Mouse (Mus musculus) adrenal gland, postnatal 36 days (tissue): ENCODE measurements around the gene Gm20388. TPM values are rescaled to one million over a fixed set of nuclear protein-coding genes. Genes with fewer than 3 reads are reported as not detected.

Source experiments
- DNase-seq, 2 experiments: peaks; one replicate each; pipeline ENCODE4 v3.0.0; 2021; ENCODE audit warnings: mixed read lengths in 1 of 2
- total RNA-seq, 2 experiments: library from RNA; stranded (reverse); gene quantifications; 2 replicates each; pipeline ENCODE4 v1.2.3; 2021

Gene Gm20388
- total RNA-seq, 2 experiments from 2014 or later: 2.4 to 7.4 TPM

DNA sequence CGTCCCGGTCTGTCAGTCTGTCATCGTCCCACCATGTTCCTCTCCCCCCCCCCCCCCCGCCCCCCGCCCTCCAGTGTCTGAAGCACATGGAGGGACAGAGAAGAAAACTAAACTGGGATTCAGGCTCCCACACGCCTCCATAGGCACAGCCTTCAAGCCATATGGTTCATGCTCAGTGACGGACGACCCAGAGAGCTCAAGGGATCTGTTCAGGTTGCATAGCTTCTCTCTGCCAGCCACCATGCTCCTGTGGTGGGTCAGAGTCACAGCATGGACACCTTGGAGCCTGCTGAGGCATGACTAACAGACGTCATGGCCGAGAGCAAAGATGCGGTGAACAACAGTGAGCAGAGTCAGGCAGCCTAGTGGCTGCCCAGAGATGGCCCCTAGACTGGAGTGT is 504.8 kb downstream of the Gm20388 start:
- no peak for DNase-seq

DNA sequence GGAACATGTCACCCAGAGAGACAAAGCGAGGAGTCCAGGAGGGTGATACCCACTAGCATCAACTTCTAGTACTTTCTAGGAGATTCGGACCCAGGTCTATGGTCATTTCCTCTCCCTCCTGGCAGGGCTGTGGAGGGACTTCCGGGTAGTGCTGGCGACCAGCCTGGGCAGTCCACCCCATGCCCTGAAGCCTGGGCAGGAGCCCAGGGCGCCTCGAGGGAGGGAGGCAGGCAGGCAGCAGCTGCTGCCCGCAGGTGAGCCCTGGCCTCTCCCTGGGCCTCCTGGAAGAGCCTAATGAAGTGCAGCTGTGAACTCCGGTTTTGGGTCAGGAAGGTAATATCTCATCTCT is 505.5 kb downstream of the Gm20388 start:
- DNase-seq: peak in 1 of 2 experiments; percentile 45

DNA sequence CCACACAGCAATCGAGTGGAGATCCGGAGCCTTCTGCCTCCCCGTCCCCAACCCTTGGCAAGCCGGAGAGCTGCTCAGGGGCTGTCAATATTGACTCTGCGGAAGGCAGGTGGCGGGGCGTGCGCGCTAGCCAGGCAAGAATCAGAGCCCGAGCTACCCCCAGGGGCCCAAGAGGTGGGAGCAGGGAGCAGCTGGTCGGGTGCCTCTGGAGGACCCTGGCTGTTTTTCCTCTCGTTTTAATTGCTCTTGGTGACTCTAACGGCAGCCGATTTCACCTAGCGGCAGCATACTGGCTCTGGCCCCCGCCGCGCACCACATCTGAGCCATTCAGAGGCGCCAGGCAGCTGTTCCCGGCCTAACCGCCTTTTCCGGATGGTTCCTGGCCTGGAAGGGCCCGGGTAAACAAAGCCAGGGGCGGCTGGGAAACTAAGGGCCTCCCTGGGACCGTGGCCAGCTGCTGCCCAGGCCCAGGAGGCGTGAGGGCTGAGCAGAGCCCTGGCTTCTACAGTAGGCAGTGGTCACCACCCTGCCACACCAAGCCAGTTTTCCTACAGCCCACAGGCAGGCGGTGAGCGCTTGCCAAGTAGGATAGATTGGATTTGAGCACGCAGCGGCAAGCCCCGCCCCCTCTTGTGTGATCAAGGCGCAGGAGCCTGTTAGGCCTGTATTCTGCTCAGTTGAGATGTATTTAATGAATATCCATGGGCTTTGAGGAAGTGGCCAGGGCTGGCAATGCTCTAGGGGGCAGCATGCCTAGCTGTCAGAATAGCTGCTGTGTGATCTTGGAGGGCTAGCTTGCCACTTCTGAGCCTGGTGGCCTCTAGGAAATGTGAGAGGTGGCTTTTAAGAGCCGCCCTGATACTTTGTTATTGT is 506.1 kb downstream of the Gm20388 start:
- peak; percentile 67 to 79 for DNase-seq

DNA sequence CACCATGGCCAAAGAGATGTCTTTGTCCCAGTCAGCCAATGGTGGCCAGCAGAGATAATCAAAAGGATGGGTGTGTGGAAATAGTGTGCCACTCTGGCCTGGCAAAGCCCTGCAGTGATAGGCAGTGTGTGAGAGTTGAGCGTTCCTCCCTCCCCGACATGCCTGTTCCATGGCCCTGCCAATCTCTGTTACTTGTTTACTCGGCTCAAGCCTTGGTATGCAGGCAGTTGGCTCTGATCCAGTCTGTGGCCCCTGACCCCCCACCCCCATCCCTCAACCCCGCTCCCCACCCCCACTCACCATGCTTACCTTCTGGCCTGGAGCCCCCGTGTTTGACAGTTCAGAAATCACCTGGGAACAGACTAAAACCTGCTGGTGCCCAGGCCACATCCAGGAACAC is 507.5 kb downstream of the Gm20388 start:
- DNase-seq: no peak

DNA sequence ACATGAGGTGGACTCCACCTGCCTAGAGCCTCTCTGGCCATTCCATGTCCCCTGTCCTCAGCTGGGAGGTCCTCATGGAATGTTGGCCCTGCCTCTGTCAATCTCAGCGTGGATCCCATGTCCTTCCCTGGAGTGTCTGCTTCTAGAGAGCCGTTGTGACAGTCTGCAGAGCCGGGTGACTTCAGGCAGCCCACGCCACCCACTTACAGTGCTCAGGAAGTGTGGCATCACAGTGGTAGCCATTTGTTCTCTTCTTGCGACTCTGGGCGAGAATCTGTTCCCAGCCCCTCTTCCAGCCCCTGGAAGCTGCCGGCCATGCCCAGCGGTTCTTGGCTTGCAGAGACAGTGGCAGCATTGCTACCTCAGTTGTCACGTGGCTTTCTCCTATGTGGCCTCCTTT is 509.0 kb downstream of the Gm20388 start:
- no peak for DNase-seq

DNA sequence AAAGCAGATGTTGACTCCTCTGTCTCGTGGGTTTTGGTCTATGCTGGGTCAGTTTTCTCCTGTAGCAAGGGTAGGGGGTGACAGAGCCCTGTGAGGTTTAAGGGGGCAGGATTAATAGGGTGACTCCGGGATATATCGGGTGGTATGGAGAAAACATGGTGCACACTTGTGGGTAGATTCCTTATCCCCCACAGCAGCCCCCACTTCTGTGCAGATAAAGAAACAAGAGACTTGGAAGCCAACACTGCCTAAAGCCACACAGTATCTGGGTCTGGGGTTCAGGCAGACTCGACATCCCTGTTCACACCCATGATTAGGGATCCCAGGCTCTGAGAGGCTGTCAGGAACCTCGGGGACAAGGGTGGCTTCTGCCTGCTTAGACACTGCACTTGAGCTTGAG is 509.6 kb downstream of the Gm20388 start:
- DNase-seq: no peak

DNA sequence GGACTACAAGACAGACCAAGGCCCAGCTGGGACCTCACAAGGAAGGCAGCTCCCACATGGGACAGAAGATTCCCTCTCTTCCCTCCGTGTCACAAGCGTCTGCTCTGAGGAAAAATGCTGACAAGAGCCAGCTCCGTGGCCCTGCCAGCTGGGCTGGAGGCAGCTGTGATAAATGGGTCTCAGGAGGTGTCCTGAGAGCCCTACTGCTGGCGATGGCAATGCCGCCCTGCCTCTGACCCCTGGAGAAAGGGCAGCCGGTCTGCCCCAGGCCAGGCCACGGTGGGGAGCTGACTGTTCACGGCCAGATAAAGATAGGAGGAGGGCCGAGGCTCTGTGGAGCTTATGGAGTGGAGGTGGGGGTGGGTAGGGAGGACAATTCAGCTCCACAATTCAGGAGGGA is 511.0 kb downstream of the Gm20388 start:
- DNase-seq: peak; percentile 73

DNA sequence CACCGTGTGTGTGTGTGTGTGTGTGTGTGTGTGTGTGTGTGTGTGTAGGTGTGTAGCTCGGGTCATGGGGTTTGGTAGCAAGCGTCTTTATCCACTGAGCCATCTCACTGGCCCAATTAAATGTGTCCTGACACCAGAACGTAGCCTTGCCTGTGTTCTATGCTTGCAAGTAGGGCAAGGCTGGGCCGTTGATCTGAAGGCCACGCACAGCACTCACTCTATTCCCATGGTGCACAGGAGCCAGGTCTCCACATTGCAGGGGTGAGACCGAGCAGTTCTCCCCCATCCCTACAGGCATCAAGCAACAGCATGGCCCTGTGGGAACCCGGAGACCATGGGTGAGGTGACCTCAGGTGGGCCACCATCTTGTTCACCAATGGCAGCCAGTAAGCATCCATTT is 511.6 kb downstream of the Gm20388 start:
- peak; percentile 59 to 70 for DNase-seq

DNA sequence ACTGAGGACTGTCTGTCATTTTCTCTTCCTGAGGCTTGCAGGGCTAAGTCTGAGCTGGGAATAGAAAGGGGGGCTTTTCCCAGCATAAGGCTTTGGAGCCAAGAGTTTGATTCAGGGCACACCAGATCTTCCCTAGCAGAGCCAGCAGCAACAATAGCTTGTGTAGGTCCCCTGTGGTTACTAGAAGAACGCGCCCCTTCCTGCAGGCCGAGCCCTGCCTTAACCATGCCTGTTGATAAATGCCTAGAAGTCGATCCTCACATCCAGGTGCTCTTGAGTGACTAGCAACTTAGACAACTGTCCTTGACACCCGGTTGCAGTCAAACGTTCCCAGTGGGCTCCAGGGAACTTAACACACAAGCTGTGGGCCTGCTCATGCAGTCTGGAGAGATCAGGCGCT is 512.9 kb downstream of the Gm20388 start:
- DNase-seq: no peak

DNA sequence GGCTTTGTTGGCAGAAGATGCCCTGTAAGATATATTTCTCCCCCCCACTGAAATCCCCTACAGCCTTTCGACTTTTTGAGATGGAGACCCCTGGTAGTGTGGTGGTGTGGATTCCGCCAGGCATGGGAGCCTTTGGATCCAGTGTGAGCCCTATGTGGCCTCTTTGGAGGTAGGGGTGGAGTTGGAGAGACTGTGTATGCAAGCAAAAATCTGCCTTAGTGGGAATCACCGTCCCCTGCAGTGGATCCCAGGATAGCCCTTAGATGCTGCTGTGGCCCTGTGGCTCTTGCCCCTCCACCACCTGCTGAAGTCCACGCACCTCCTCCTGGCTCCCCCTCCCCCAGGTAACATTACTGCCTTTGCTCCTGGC is 514.2 kb downstream of the Gm20388 start:
- DNase-seq: no peak

DNA sequence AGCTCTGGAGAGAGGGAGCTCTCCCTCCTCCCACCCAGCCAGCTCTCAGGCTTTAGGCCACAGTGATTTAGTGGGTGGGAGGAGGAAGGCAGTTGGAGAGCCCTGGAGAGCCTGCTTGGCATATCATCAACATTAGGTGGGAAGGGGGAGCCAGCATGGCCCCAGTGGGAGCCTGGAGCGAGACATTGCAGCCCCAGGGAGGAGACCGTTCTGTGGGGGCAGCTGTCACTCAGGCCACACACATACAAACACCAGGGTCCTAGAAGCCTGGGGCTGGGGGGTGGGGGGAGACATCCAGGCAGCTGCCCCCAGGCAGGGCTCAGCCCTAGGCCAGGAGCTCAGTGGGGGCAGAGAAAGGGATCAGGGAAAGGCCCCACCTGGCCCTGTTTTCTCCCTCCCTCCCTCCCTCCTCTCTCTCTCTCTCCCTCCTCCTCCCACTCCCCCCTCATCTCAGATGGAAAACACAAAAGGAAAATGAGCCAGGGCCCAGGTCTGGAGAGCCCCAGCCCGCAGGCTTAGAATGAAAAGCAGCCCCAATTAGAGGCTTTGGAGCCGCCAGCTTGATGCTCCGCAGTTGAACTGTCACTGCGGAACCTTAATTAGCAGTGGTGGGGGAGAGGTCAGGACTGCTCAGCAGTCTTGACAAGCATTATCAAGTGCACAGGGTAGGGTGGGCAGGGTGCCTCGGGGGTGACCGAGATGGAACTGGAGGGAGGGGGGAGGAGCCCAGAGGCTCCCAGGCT is 514.7 kb downstream of the Gm20388 start:
- no peak for DNase-seq

DNA sequence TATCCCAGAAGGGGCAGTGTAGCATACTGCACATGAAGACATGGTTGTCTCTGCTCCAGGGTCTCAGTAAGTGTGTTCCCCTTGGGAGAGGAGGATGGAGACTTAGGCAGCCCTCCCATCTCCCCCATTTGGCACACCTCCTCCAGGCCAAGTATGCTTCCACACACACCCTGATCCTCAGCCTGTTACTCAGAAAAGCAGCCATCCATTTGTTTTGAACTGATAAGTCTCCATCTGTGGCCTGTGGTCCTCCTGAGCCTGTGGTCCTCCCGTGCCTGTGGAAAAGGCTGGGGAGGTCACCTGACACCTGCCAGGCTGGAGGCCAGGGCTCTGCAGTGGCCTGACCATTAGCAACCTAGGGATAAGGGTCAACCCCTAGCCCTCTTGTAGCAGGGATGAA is 515.5 kb downstream of the Gm20388 start:
- no peak for DNase-seq

DNA sequence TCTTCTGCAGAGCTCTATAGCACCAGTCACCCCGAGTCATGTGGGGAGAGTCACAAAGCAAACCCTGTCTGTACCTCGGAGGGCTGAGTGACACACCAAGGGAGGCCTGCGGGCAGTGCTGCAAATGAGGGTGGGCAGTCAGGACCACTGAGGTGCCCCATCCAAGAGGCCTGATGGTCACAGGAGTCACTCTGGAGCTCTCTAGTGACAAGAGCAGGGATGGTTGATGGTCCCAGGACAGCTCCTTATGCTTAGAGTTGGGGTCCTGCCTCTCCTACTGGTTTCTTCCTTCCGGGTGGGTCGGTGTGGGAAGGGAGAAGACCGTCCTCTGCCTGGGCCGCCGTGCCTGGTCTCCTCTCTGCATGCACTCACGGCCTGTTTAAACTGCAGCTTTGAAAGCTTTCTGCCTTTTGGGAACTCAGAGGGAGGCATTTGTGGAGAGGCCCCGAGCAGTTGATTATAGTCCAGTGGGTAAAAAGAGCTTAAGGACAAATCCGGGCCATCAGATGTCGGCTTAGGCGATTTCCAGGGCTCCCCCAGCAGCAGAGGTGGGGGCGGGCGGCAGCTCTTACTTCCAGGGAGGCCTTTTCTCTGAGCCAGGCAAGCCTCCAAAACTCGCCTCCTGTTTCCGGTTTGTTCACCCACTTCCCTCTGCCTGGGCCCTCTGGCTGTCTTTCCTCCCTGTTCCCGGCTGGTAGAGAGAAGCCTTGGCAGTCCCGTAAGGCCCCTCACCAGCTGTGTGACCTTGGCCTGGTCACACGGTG is 516.2 kb downstream of the Gm20388 start:
- DNase-seq: peak; percentile 50 to 57

DNA sequence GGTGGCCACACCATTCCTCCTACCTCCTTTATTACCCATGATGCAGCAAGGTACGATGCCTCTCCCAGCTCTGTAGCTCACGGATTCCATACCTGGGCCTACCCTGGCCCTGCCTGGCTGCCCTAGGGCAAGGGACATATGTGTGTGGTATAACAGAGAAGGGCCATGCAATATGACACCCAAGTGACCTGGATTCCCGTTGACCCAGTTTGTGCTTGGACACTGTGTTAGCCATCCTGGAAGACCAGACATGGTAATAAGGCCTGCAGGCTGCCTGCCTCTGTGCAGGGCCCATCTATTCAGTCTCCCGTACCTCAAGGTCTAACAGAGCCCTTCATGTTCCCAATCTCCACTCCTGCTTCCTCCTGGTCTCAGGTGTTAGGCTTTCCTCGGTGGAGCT is 517.9 kb downstream of the Gm20388 start:
- no peak for DNase-seq

DNA sequence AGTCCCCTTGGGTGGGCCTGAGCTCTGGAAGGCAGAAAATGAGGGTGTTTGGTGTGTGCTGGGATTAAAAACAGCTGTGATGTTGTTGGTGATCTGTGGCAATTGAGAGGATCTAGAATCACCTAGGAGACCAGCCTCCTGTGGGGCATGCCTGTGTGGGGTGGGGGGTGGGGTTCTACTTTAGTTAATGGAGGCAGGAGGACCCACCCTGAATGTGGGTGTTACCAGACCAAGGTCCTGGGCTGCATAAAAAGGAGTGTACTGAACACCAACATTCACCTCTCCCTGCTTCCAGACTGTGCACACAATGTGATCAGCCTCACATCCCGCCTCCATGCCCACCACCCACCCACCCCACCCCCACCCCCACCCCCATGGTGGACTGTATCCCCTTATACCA is 518.5 kb downstream of the Gm20388 start:
- DNase-seq: no peak

DNA sequence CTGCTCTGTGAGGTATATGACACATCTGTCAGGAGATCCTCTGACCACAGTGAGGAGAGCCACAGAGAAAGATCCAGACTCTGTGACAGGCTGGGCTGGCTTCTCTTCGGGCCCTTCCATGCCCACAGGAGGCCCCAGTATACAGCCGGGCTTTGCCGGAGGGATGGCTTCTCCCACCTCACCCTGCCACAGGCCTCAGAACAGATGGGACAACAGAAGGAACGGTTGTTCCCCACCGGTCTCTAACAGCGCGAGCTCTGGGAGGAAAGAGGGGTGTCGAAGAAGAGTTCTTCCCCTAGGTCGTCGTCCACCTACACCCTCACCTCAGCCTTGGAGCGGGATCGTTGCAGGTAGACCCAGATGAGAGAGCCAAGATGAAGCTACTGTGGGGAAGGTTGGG is 520.4 kb downstream of the Gm20388 start:
- no peak for DNase-seq

DNA sequence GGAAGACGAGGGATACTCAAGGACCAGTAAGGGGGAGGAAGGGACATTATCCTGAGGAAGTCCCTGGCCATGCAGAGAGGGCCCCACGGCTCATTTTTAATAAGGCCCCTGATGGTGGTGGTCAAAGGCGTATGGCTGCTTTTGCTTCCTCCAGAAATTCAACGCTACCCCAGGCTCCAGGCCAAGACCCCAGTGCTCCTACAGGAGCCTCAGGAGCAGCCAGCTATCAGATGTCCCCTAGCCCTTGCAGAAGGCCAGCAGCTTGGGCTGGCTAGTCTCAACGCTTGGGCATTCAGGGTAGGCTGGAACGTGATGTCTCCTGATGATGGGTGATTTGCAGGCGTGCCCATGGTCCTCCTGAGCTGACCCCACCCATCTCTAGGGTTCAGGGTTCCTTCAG is 521.8 kb downstream of the Gm20388 start:
- no peak for DNase-seq

DNA sequence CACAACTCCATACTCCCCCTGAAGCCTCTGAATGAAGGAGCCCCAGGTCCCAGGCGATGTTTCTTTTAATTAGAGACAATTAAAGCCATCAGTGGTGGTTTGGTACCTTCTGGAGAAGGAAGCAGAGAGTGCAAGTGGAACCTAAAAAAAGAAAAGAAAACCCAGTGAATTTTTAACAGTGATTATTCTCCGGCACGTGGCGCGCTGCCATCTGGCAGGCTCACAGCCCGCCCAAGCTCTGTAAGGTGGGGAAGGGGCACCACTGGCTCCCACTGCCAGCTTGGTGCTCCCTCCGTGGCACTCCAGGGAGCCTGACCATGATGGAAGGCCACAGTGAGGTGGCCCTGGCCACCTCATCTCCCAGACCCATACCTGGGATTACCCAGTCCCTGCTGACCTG is 522.5 kb downstream of the Gm20388 start:
- no peak for DNase-seq

DNA sequence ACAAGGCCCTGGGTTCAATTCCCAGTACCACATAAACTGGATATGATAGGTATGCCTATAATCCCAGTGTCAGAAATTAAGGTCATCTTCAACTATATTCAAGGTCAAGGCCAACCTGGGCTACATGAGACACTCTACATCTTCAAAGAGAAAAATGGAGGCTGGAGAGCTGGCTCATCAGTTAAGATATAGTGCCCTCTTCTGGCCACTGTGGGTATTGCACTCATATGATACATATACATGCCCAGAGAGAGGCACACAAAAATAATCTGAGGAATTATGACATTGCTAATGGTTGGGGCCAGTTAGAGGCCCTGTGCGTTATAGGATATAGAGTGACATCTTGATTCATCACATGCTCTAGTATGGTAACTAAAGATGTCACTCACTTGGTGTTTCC is 523.1 kb downstream of the Gm20388 start:
- no peak for DNase-seq

DNA sequence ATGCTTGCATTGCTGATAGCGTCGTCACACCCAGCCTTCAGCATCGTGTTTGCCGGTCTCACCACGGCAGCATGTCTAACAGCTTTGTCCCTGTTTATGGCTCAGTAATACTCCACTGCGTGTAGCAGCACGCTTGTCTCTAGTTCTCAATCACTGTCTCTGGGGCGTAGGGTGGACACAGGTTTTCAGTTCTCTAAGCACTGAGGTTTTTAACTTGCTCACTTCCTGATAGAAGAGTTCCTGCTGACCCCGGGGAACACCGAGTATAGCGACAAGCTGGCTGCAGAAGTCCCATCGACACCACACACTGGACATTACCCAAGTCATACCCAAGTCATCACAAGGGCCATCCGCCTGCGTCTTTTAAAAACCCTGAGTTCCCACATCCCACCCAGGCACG is 525.1 kb downstream of the Gm20388 start:
- no peak for DNase-seq

DNA sequence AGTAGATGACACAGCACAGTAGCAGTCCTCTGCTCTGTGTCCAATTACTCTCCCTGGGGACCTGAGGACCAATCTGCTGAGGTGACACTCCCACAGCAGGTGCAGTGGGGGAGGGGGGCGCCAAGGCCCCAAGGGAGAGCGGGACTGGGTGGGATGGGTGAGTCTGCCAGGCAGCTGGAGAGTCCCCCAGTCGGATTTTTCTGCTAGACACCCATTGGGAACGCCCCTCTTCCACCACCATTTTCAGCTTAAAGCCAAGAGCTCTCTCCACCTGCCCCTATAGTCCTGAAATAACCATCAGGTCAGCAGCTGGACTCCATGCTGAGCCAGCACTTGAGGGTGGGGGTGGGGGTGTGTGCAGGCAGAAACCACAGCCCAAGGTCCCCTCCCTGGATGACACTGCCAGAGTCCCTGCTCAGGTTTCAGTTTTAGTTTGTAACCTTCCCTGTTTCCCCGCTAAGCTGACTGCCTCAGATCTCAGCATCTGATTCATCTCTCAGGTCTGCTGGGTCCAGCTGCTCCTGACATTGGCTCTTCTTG is 525.9 kb downstream of the Gm20388 start:
- peak in 1 of 2 experiments; percentile 40 for DNase-seq

DNA sequence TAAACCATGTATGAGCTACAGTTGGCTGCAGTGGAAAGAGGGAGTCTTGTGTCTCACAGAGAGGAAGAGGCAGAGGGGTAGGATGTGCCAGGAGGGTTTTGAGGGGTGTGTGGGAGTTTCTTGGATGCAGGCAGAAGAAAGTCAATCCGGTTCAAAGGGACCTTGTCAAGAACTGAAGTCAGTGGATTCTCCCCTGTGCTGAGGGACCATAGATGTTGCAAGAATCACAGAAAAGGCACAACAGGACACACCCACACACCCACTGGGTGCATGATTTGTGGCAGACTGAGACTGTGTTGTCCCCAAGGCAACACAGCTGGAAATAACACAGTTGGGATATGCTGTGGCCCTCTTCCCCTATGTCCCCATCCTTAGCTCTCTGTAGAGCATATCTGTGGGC is 526.6 kb downstream of the Gm20388 start:
- peak in 1 of 2 experiments; percentile 33 for DNase-seq
